Mouse (Mus musculus): ENCODE measurements around the gene Akt2.

Akt2 gene

DNA sequence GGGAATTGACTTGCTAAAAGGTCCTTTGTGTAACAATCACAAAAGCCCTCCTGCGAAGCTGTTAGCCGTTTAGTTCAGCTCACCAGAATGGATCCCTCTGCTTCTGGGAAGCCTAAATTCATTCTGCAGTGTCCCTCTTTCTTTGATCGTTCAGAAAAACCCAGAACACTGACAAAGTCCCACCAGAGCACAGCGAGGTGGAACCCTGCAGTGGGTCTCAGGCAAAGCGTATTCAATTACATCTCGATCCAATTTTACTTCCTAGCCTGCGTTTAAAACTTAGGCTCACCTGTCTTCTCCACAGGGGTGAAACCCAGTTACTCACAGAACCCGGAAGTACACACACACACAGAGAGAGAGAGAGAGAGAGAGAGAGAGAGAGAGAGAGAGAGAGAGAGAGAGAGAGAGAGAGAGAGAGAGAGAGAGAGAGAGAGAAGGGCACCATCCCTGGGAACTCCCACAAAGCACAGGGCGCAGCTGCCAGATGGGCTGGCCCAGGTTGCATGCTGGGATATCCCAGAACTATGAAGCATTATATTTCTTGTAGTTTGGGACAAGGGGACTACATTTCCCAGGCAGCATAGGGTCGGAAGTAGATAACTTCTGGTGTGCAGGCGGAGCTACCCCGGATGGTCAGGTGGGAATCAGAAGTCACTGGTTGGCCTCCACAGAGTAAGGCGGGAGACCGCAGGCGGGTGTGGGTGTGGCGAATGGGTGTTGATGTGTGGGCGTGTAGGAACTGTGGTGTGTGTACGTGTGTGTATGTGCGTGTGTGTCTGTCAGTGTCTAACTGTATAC is 97.7 kb downstream of the Akt2 start, which contains the start of gene Zfp607b:
Zfp607b (plus strand) TSS at position 526 of the 798 bp plus-strand sequence.
- POLR2A ChIA-PET: interaction anchor here in 3 of 4 experiments (0.5 to 2.3 kb wide), 64 partner anchors 8 to 1122 kb away, joined by 3 to 20 read pairs (median 3); partner anchors contain the start of genes Map3k10 (in 3 of the 3), Zfp60 (in 3 of the 3), Akt2 (in 2 of the 3) and Sertad1 (in 2 of the 3)
- CTCF ChIA-PET: interaction anchor here (0.5 to 2.3 kb wide), 36 partner anchors 21 to 903 kb away, joined by 3 to 13 read pairs (median 3); partner anchors contain the start of genes Ttc9b (in 1 of the 4), Zfp60 (in 1 of the 4) and Zfp626 (in 1 of the 4)

All from embryonic stem cell, embryonic (primary cell).